Mouse (Mus musculus): ENCODE data around the gene Ankrd13a. TPM values are rescaled to one million over a fixed set of nuclear protein-coding genes. Genes with fewer than 3 reads are reported as not detected.

The Ankrd13a gene
- polyA plus RNA-seq, 1 experiment from 2014 or later = 52.9 TPM

GRCm38 (mm10) chr5:114782991-114783390 is 8.5 kb downstream of the Ankrd13a start:
- Histone ChIP-seq H3K27ac (no peak overlapping the region), H3K36me3 (peaks cover 30% of the 10 kb centered on the region), H3K4me1 (replicated peaks) (no peaks in the 10 kb centered on the region), H3K27me3 (no peaks in the 10 kb centered on the region), H3K4me3 (replicated peaks) (no peak overlapping the region), H3K9me3 (no peaks in the 10 kb centered on the region), H3K4me2 (no peak overlapping the region), H3K9ac (replicated peaks) (no peak overlapping the region)
- no peak for ATAC-seq (ENCODE audit: insufficient number of reproducible peaks, insufficient read depth, low FRiP score, low TSS enrichment, low read depth)
- 86% methylated on average over 9 of the region's 9 CpGs for WGBS

- H3K36me3 ChIP-seq = peaks cover 34% of the 10 kb centered on the region
- no peak overlapping the region for H3K27ac ChIP-seq
- H3K9me3 ChIP-seq = no peaks in the 10 kb centered on the region
- ATAC-seq (ENCODE audit: insufficient number of reproducible peaks, insufficient read depth, low FRiP score, low TSS enrichment, low read depth) = no peak
- H3K4me3 ChIP-seq (replicated peaks) = no peak overlapping the region
- H3K4me1 ChIP-seq (replicated peaks) = no peaks in the 10 kb centered on the region
- H3K4me2 ChIP-seq = no peak overlapping the region
- WGBS = 85% methylated on average over 12 of the region's 12 CpGs
- H3K27me3 ChIP-seq = no peaks in the 10 kb centered on the region
- H3K9ac ChIP-seq (replicated peaks) = no peak overlapping the region
These were observed 9.1 kb downstream of the Ankrd13a start for GRCm38 (mm10) chr5:114783405-114784163.

- 88% methylated on average over 16 of the region's 16 CpGs for WGBS
- H3K27ac ChIP-seq = no peak overlapping the region
- H3K9ac ChIP-seq (replicated peaks) = no peak overlapping the region
- no peak overlapping the region for H3K4me2 ChIP-seq
- no peaks in the 10 kb centered on the region for H3K9me3 ChIP-seq
- H3K4me1 ChIP-seq (replicated peaks) = no peaks in the 10 kb centered on the region
- H3K27me3 ChIP-seq = no peaks in the 10 kb centered on the region
- ATAC-seq (ENCODE audit: insufficient number of reproducible peaks, insufficient read depth, low FRiP score, low TSS enrichment, low read depth) = no peak
- no peak overlapping the region for H3K4me3 ChIP-seq (replicated peaks)
- H3K36me3 ChIP-seq = peaks cover 45% of the 10 kb centered on the region
These were observed 10.2 kb downstream of the Ankrd13a start for GRCm38 (mm10) chr5:114784622-114785165.

GRCm38 (mm10) chr5:114785196-114785595 is 10.7 kb downstream of the Ankrd13a start:
- WGBS = 69% methylated on average over 5 of the region's 5 CpGs
- H3K9ac ChIP-seq (replicated peaks) = no peak overlapping the region
- H3K4me1 ChIP-seq (replicated peaks) = no peaks in the 10 kb centered on the region
- H3K27ac ChIP-seq = no peak overlapping the region
- no peak overlapping the region for H3K4me3 ChIP-seq (replicated peaks)
- H3K36me3 ChIP-seq = peaks cover 46% of the 10 kb centered on the region
- H3K9me3 ChIP-seq = no peaks in the 10 kb centered on the region
- no peak for ATAC-seq (ENCODE audit: insufficient number of reproducible peaks, insufficient read depth, low FRiP score, low TSS enrichment, low read depth)
- no peak overlapping the region for H3K4me2 ChIP-seq
- H3K27me3 ChIP-seq = no peaks in the 10 kb centered on the region

- H3K4me1 ChIP-seq (replicated peaks) = peaks cover 8% of the 10 kb centered on the region
- H3K4me2 ChIP-seq = no peak overlapping the region
- H3K9ac ChIP-seq (replicated peaks) = no peak overlapping the region
- peaks cover 10% of the 10 kb centered on the region; the same call in 1 of the 2 replicates for H3K27me3 ChIP-seq
- H3K36me3 ChIP-seq = peaks cover 74% of the 10 kb centered on the region
- no peak for ATAC-seq (ENCODE audit: insufficient number of reproducible peaks, insufficient read depth, low FRiP score, low TSS enrichment, low read depth)
- no peak overlapping the region for H3K27ac ChIP-seq
- no peaks in the 10 kb centered on the region for H3K9me3 ChIP-seq
- 91% methylated on average over 7 of the region's 7 CpGs for WGBS
- no peak overlapping the region for H3K4me3 ChIP-seq (replicated peaks)
These were observed 18.8 kb downstream of the Ankrd13a start for GRCm38 (mm10) chr5:114793317-114793716.

- H3K9me3 ChIP-seq = no peaks in the 10 kb centered on the region
- H3K9ac ChIP-seq (replicated peaks) = no peak overlapping the region
- no peak overlapping the region for H3K4me3 ChIP-seq (replicated peaks)
- H3K27me3 ChIP-seq = peaks cover 10% of the 10 kb centered on the region; the same call in 1 of the 2 replicates
- no peak overlapping the region for H3K4me2 ChIP-seq
- peaks cover 8% of the 10 kb centered on the region for H3K4me1 ChIP-seq (replicated peaks)
- H3K36me3 ChIP-seq = peaks cover 75% of the 10 kb centered on the region
- H3K27ac ChIP-seq = no peak overlapping the region
- ATAC-seq (ENCODE audit: insufficient number of reproducible peaks, insufficient read depth, low FRiP score, low TSS enrichment, low read depth) = no peak
- WGBS = 75% methylated on average over 4 of the region's 4 CpGs
These were observed 20.1 kb downstream of the Ankrd13a start for GRCm38 (mm10) chr5:114794609-114795008.

- Histone ChIP-seq H3K27ac (no peak overlapping the region), H3K4me2 (no peak overlapping the region), H3K36me3 (peaks cover 79% of the 10 kb centered on the region), H3K4me1 (replicated peaks) (peaks cover 8% of the 10 kb centered on the region), H3K27me3 (peaks cover 10% of the 10 kb centered on the region; the same call in 1 of the 2 replicates), H3K4me3 (replicated peaks) (no peak overlapping the region), H3K9me3 (no peaks in the 10 kb centered on the region), H3K9ac (replicated peaks) (no peak overlapping the region)
- WGBS = 53% methylated on average over 9 of the region's 9 CpGs
- no peak for ATAC-seq (ENCODE audit: insufficient number of reproducible peaks, insufficient read depth, low FRiP score, low TSS enrichment, low read depth)
These were observed 20.8 kb downstream of the Ankrd13a start for GRCm38 (mm10) chr5:114795231-114795630.

- H3K27me3 ChIP-seq = peaks cover 10% of the 10 kb centered on the region; the same call in 1 of the 2 replicates
- 76% methylated on average over 9 of the region's 9 CpGs for WGBS
These were observed 21.2 kb downstream of the Ankrd13a start for GRCm38 (mm10) chr5:114795653-114796052.

GRCm38 (mm10) chr5:114796299-114797012 is 22.0 kb downstream of the Ankrd13a start:
- WGBS = 7% methylated on average over 40 of the region's 40 CpGs
- Histone ChIP-seq H3K27ac (no peak overlapping the region), H3K4me2 (peak overlapping the region; percentile 67), H3K27me3 (peaks cover 10% of the 10 kb centered on the region; the same call in 1 of the 2 replicates), H3K4me3 (replicated peaks) (peak overlapping the region; percentile 36), H3K9ac (replicated peaks) (peak overlapping the region; percentile 31; the same call in 1 of the 2 replicates), H3K9me3 (no peaks in the 10 kb centered on the region), H3K36me3 (peaks cover 79% of the 10 kb centered on the region), H3K4me1 (replicated peaks) (peaks cover 11% of the 10 kb centered on the region)
- peak; percentile 52; the same call in 1 of the 2 replicates for ATAC-seq (ENCODE audit: insufficient number of reproducible peaks, insufficient read depth, low FRiP score, low TSS enrichment, low read depth)

More at GRCm38 (mm10) chr5:114795653-114796052, 21.2 kb downstream of the Ankrd13a start:
- Histone ChIP-seq H3K9ac (replicated peaks) (no peak overlapping the region), H3K9me3 (no peaks in the 10 kb centered on the region), H3K4me2 (no peak overlapping the region), H3K36me3 (peaks cover 79% of the 10 kb centered on the region), H3K4me3 (replicated peaks) (no peak overlapping the region), H3K4me1 (replicated peaks) (peaks cover 8% of the 10 kb centered on the region), H3K27ac (no peak overlapping the region)
- no peak for ATAC-seq (ENCODE audit: insufficient number of reproducible peaks, insufficient read depth, low FRiP score, low TSS enrichment, low read depth)

GRCm38 (mm10) chr5:114797253-114797652 is 22.8 kb downstream of the Ankrd13a start:
- H3K4me1 ChIP-seq (replicated peaks) = peaks cover 11% of the 10 kb centered on the region
- 88% methylated on average over 8 of the region's 8 CpGs for WGBS
- H3K9me3 ChIP-seq = no peaks in the 10 kb centered on the region
- H3K4me2 ChIP-seq = 0 out of 2 replicates have a peak overlapping the region, but pooled peaks have one; percentile 67
- no peak overlapping the region for H3K9ac ChIP-seq (replicated peaks)
- peaks cover 77% of the 10 kb centered on the region for H3K36me3 ChIP-seq
- ATAC-seq (ENCODE audit: insufficient number of reproducible peaks, insufficient read depth, low FRiP score, low TSS enrichment, low read depth) = no peak
- no peak overlapping the region for H3K27ac ChIP-seq
- peak overlapping the region; percentile 36; the same call in 1 of the 2 replicates for H3K4me3 ChIP-seq (replicated peaks)
- peaks cover 10% of the 10 kb centered on the region; the same call in 1 of the 2 replicates for H3K27me3 ChIP-seq

- Histone ChIP-seq H3K4me1 (replicated peaks) (peaks cover 11% of the 10 kb centered on the region), H3K27me3 (peaks cover 10% of the 10 kb centered on the region; the same call in 1 of the 2 replicates), H3K9ac (replicated peaks) (no peak overlapping the region), H3K36me3 (peaks cover 78% of the 10 kb centered on the region), H3K4me2 (no peak overlapping the region), H3K4me3 (replicated peaks) (no peak overlapping the region), H3K9me3 (no peaks in the 10 kb centered on the region), H3K27ac (no peak overlapping the region)
- ATAC-seq (ENCODE audit: insufficient number of reproducible peaks, insufficient read depth, low FRiP score, low TSS enrichment, low read depth) = no peak
- 89% methylated on average over 11 of the region's 11 CpGs for WGBS
These were observed 25.4 kb downstream of the Ankrd13a start for GRCm38 (mm10) chr5:114799848-114800247.

Measured in limb, embryonic 12.5 days (tissue).